ENCODE assay signal across 9 mouse cellular contexts in the genomic region with DNA sequence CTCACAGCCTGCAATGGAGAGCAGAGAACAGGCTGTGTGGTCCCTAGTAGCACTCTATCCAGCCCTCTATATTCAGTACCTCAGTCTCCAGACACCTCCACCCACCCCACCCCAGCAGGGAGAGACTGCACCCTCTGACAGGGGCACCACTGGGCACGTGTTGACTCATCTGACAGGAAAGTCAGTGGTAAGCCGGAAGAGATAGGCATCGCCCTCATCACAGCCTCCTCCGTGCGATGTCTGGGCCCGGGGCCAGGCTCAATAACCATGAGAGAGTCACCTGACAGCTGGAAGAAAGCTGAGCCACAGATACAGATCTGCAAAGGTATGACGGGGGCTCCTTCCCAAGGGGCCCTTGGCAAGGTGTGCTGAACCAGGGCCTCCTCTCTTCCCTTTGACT. TPM values are rescaled to one million over a fixed set of nuclear protein-coding genes. Genes with fewer than 3 reads are reported as not detected.
DNase-seq lines count a peak whose midpoint lies in the region; ATAC-seq and TF ChIP-seq lines count a peak whose summit lies in the region.
"Had no signal": no experiment of that assay in that cellular context is flagged by ENCODE, and none has a peak within 500 bp of the region (broad histone marks: within the 10 kb centered on the region; RNA-seq: fewer than 3 reads in every experiment).

No protein-coding gene starts in this region.

- DNase-seq in CD4-positive, CD25-positive, alpha-beta regulatory T cell, adult 2 months (ENCODE audit: low read depth, low spot score), result peak; percentile 95
- DNase-seq in T-cell, adult 2 months (ENCODE audit: low spot score), result peak; percentile 96
- DNase-seq in liver, embryonic 14.5 days (ENCODE audit: low read depth in 3 of 3, low spot score in 3 of 3), result peak in 1 of 3 experiments; percentile 31
- peak; percentile 69 to 71 for DNase-seq in spleen, postnatal 36 days (ENCODE audit: low spot score in 2 of 2)
- no peak for DNase-seq in cerebellum, postnatal 14 days
- no peak for DNase-seq in cerebellum, adult 9-10 months
- no peak for DNase-seq in retina, embryonic 14.5 days (ENCODE audit: low spot score)

- H3K4me2 ChIP-seq in liver, embryonic 14.5 days (ENCODE audit: low read depth), result peak overlapping the region; percentile 56
- H3K4me2 ChIP-seq: heart, embryonic 13.5 days; midbrain, embryonic 12.5 days had no signal

- no peaks in the 10 kb centered on the region; the same call in 1 of the 2 replicates for H3K36me3 ChIP-seq in liver, embryonic 14.5 days (replicated peaks; ENCODE audit: control insufficient read depth, insufficient read depth, low read depth)
- H3K36me3 ChIP-seq: heart, embryonic 13.5 days; midbrain, embryonic 12.5 days had no signal

- 35% methylated on average over 7 of the region's 7 CpGs for WGBS in liver, embryonic 14.5 days (ENCODE audit: insufficient replicate concordance)

- H3K27me3 ChIP-seq in liver, embryonic 14.5 days (ENCODE audit: control insufficient read depth, insufficient read depth, low read length), result no peaks in the 10 kb centered on the region
- H3K27me3 ChIP-seq: heart, embryonic 13.5 days had no signal

- H3K4me3 ChIP-seq in liver, embryonic 14.5 days (ENCODE audit: insufficient read depth in 1 of 2, low read depth in 2 of 2, low read length in 2 of 2), result peak overlapping the region; percentile 13 to 34; a peak in 2 of 4 replicates
- H3K4me3 ChIP-seq: heart, embryonic 13.5 days; midbrain, embryonic 12.5 days had no signal

- H3K27ac ChIP-seq in liver, embryonic 14.5 days, result peak overlapping the region; percentile 87
- H3K27ac ChIP-seq: heart, embryonic 13.5 days; midbrain, embryonic 12.5 days had no signal

- no peak for TF ChIP-seq CTCF in liver, embryonic 14.5 days (IDR thresholded peaks at IDR 0.05; ENCODE audit: low read depth)

- TF ChIP-seq EP300 in liver, embryonic 14.5 days (IDR thresholded peaks at IDR 0.05; ENCODE audit: low read depth), result no peak

- peak; percentile 65 for ATAC-seq in liver, embryonic 14.5 days (ENCODE audit: insufficient read depth)

- H3K4me1 ChIP-seq in liver, embryonic 14.5 days (replicated peaks; ENCODE audit: control insufficient read depth in 2 of 2, insufficient read depth in 2 of 2, low read length in 1 of 2), result peaks cover 32 to 54% of the 10 kb centered on the region in 2 experiments

- H3K9me3 ChIP-seq in liver, embryonic 14.5 days (ENCODE audit: control insufficient read depth, low read length), result peaks cover 2% of the 10 kb centered on the region; the same call in 1 of the 2 replicates
- H3K9me3 ChIP-seq: midbrain, embryonic 12.5 days had no signal

- H3K9ac ChIP-seq in liver, embryonic 14.5 days (replicated peaks), result peak overlapping the region; percentile 42
- H3K9ac ChIP-seq: heart, embryonic 13.5 days; midbrain, embryonic 12.5 days had no signal

RNA-seq across cellular contexts. Expression of a gene that starts 40.8 kb away (rescaled TPM):
- polyA plus RNA-seq in liver, embryonic 14.5 days (2012; rRNA removed), result 0.92 and 1.2 TPM in 2 replicates
- polyA plus RNA-seq in liver, embryonic 14.5 days (2014; fragmentation: Nextera tagmentation; extraction: Ambion mirVana), result 1.3 and 1.9 TPM in 2 replicates

RNA-seq across cellular contexts. Expression of a gene that starts 41.0 kb away (rescaled TPM):
- polyA plus RNA-seq in liver, embryonic 14.5 days (2012; rRNA removed), result 0.50 and 0.55 TPM in 2 replicates
- polyA plus RNA-seq in liver, embryonic 14.5 days (2014; fragmentation: Nextera tagmentation; extraction: Ambion mirVana), result 0.81 and 0.86 TPM in 2 replicates

Comparison
In these comparisons a context has a peak if more than half of its experiments do, and no peak if none do; other contexts are left out.
1. DNase-seq: peak in CD4-positive, CD25-positive, alpha-beta regulatory T cell, adult 2 months (single experiment), T-cell, adult 2 months (single experiment) and spleen, postnatal 36 days (2 of 2); none in cerebellum, postnatal 14 days (0 of 2), cerebellum, adult 9-10 months (single experiment) and retina, embryonic 14.5 days (single experiment).